Mouse (Mus musculus): ENCODE data around the gene Ptprm. TPM values are rescaled to one million over a fixed set of nuclear protein-coding genes. Genes with fewer than 3 reads are reported as not detected.

The Ptprm gene
- total RNA-seq (2021), result 10 to 100 TPM; 27.3 to 31.9 TPM
- long read RNA-seq, full-length matches to known transcripts, result 3 of 9 reads
- long read RNA-seq, partial matches to known transcripts, result 3 of 9 reads
- long read RNA-seq, other reads (novel, unspliced or antisense), result 3 of 9 reads

DNA sequence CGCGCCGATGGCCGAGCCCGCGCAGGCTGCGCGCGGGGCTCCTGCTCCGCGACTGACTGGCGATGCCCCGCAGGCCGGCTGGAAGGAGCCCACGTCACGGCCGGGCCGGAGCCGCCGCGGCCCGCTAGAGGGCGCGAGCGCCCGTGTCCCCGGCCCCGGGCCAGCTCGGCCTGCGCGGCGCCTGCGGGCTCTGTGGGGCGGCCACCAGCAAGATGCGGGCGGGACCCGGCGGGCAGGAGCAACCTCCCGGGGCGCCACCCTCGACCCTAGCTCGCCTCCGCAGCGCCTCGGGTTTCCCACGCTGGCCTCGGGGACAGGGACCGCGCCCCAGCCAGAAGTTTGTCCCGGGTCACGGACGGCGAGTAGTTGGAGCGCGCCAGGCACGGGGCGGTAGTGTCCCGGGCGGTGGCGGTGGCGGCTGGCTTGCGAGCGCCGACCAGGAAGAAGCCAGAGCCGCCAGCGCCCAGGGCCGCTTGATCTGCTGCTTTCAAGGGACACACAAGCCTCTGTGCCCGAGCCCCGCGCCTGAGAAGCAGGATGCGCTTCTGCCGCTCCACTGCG, at the start of gene Ptprm:
TSS of gene Ptprm (minus strand) at position 7 of the 561 bp plus-strand sequence.
- peak; percentile 72 to 82 for DNase-seq (ENCODE audit: low spot score in 2 of 2)

DNA sequence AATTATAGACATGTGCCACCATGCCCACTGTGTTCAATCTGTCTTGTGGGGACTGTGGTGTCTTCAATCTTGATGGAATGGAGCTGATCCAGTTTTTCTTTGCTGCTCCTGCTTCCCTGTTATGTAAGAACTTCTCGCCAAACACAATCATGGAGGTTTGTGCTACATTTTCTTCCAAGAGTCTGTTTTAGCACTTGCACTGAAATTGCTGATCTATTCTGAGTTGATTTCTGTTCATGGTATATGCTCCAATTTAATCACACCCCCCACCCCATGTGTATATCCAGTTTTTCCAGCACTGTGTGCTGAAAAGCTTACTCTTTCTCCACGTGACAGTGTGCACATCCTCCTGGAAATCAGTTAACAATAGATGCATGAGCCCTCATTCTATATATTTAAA, 41.9 kb upstream of the Ptprm start:
- DNase-seq (ENCODE audit: low spot score in 2 of 2), result no peak

DNA sequence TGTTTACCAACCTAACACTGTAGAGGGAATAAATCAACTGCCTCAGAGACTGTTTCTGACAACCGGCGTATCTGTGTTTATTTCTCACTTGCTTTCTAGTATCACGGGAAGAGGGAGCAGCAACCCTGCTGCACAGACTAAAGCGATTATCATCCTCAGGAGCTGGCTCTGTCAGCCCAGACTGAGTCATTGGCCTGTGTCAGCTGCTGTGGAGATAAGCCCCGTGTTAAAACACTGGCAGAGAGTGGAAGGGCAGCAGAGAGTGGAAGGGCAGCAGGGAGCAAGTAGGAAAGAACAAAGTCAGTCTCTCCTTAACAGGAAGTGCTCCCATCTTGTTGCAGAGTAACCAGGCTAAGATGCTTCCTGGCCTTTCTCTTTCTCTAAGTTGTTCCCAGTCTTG, 36.6 kb upstream of the Ptprm start:
- DNase-seq (ENCODE audit: low spot score in 2 of 2), result no peak

DNA sequence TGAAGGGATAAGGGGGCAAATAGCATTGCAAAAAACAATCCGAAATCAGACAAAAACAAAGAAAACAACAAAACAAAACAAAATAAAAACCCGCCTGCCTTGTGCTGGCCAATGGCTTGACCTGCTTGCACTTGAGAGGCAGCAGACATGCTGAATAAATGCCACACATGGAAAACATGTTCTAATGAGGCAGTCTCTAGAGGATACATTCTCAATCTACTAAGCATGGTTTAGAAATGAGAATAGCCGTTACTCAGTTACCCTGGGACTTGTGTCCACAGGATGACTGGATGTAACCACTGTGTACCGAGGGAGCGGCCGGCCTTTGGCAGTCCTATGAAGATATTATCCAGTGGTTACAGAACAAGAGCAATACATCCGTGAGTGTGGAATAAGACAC, 33.9 kb upstream of the Ptprm start:
- no peak for DNase-seq (ENCODE audit: low spot score in 2 of 2)

DNA sequence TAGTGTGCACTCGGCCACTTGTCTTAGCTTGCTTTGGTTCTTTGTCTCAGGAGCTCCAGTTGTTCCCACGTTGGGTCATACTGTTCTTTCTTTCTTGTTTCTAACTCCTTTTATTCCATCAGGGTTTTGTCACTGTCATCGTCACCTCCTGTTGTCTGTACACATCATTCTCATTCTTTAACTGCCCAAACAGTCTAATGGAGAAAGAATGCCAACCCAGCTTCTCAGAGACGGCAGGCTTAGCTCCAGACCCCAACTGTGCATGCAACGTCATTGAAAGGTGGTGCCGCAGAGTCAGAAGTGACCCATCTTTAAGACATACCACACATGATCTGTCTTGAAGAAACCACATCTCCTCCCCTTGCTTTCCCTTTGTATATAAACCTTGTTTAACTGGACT, 31.0 kb upstream of the Ptprm start:
- DNase-seq (ENCODE audit: low spot score in 2 of 2), result no peak

DNA sequence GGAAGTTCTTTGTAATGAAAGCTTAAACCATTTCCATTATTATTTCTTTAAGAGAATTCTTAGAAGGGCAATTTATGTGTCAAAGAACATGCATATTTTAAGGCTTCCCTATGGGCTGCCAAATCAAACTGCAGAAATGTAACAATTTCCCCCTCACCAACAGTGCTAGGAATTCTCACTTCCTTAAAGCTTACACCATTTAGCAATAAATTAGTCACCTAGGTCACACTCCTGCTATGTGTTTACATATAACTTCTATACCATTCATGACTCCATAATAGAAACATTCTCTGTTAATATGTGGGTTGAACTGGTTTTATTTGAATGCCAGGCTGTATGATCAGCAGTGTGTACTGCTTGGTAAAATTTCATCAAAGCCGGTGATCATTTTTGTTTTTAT, 29.4 kb upstream of the Ptprm start:
- DNase-seq (ENCODE audit: low spot score in 2 of 2), result no peak

DNA sequence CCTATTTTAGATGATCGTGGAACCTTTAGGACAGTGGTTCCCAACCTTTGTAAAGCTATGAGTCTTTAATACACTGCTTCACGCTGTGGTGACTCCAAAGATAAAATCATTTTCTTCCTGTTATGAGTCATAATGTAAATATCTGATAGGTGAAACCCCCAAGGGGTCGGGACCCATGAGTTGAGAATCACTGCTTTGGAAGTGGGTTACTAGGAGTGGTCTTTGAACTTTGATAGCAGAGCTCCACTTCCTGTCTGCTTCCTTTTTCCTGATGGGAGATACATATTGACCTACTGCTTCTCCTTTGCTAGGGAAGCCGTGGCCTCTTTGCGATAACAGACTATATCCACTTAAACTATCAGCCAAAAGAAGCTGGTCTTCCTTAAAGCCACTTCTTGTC, 27.4 kb upstream of the Ptprm start:
- no peak for DNase-seq (ENCODE audit: low spot score in 2 of 2)

DNA sequence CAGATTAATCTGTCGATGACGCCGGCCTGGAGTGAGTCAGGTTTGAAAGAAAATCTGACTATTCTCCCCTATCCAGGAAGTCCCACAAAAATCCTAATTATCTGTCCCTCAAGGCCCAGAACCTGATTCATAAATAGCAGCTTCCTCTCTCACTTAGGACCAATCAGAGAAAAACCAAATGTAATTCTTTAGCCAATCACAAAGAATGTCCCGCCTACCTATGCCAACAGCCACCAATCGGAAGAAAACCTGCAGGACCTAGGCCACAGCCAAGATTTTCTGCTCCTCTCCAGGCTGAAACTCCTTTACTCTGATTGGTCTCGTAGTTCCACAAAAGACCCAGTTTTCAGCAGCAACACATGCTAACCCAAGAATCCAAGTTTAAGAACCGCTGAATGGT, 13.6 kb upstream of the Ptprm start:
- no peak for DNase-seq (ENCODE audit: low spot score in 2 of 2)

DNA sequence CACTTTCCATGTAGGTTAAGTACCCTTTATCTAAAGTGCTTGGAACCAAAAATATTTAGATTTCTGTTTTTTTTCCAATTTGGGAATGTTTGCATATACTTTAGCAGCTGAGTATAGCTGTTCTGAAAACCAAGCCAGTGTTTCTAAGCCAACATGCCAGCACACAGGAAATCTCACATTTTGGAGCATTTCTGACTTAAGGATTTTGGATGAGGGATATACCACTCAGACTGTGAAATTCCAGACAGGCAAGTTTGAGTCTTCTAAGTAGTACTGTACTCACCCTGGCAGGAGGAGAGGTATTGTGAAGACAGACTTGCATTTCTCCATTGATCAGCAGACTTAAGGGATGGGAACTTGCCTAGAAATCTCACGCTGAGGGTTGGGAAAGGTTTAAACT, 10.2 kb upstream of the Ptprm start:
- no peak for DNase-seq (ENCODE audit: low spot score in 2 of 2)

DNA sequence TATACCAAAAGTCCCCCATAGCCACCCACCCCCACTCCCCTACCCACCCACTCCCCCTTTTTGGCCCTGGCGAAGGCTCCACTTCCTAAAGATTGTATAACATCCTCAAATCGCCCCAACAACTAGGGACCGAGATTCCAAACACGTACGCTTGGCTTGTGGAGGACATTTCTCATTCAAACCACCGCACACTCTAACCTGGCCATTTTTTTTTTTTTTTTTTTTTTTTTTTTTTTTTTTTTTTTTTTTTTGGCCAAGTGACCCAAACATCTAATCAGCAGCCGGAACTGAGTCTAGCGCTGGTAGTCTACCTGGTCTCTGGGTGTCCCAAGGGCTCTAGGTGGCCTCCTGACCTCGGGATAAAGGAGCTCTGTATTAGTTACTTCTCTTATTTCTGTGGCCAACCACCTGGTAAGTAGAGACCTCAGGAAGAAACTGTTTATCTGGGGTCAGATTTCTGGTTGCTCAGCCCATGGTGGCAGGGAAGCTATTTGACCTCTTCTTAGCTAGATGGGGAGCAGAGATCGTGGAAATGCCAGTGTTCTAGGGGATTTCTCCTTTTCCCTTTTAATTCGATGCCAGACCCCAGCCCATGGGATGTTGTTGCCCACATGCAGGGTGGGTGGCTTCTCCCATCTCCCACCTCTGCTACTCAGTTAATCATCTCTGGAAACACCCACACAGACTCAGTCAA, 9.3 kb upstream of the Ptprm start:
- no peak for DNase-seq (ENCODE audit: low spot score in 2 of 2)

DNA sequence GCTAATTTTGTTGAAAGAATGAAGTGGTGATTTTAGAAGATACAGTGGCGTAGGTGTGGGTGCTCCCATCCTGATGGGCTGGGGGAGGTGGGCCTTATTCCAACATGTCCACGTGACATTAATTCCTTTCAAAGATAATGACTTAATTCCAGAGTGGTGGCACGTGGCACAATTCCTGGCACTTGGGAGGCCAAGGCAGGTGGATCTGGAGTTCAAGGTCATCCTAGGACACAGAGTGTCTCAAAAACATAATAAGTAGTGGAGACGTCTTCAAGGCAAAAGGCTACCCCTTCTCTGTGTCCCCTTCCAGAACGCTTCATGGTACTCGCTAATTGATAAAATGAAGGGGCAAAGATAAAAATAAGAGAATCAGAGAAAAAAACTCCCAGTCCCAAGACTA, 7.9 kb upstream of the Ptprm start:
- no peak for DNase-seq (ENCODE audit: low spot score in 2 of 2)

DNA sequence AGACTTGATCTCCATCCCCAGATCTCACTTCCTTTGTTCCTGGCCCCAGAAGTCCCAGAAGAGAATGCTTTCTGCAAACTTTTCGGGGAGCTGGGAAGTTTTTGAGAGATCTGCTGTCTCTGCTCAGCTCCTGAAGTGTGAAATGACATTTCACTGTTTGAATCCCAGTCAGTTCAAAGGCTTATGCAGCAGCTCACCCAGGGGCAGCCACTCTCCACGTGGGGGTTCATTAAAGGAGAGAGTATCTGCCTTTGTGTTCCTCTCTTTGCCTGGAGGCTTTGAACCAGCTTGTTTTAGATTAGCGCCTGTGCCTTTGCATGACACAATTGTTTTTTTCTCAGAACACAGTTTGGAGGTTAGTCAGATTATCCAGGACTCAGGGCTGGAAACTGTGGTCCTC, 6.3 kb upstream of the Ptprm start:
- DNase-seq (ENCODE audit: low spot score in 2 of 2), result no peak

DNA sequence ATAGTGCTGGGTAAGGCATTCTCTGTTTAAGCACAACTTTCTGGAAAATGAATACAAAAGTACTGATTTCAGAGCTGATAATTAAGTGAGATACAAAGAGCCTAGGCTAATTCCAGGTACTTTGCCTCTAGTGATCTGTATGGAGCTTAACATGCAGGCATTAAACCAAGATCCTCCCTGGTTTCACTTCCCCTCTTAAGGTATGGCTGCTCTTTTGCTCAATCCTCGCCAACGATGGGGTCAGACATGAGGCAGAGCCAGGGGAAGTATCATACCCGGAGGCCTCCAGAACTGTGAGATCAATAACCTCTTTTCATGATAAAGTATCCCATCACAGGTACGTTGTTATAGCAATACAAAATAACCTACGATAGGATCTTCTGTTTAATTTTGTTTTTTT, 5.3 kb upstream of the Ptprm start:
- no peak for DNase-seq (ENCODE audit: low spot score in 2 of 2)

DNA sequence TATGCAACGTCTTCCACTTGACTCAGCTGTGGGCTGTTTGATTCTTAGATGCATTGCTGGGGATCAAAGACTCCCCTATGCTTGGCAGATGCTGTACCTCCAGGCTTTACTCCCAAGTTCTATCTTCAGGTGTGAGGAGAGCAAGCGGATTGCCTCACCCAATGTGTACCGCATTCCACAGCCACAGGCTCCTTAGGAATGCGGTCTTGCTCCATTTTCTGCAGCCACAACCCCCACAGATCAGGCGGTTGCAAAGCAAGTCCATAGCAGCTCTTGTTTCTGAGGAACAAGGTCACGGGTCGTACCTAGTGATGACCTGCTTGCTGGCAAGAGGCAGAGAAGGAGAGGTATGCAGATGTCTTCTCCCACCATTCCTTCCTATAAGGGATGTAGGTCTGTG, 4.3 kb upstream of the Ptprm start:
- DNase-seq (ENCODE audit: low spot score in 2 of 2), result no peak

DNA sequence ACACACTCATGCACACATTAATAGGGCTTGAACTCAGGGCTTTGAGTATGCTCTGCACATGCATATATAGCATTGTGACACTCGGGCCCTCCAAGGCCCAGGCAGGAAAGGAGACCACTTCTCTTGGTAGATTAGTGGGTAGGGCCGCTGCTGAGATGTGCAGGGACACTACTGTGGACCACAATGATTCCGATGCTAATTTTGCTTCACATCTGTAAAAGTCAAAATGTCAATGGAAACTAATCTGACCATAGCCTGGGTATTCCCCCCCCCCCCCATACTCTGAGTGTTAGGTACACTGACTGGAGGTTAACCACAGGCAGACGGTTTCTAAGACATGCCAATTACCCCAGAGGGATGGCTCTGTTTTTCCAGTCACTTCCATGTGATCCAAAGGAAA, 2.9 kb upstream of the Ptprm start:
- DNase-seq (ENCODE audit: low spot score in 2 of 2), result no peak

DNA sequence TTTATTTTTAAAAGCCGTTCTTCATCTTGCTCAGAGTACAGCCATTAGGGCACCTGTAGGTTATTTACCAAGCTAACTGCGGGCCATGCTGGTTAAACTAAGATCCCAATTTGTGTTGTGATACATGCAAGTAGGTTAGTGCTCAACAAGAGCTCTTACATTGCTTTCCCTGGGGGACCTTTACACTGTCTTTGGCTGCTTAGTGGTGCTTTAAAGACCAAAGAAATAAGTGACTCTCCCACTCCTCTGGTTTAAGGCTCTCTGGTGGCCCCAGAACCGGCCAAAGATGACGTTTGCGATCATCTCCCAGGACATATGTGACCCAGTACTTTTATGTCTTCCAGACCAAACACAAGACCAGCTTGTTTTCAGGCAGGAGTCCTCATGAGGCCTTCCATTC, 994 bp upstream of the Ptprm start:
- no peak for DNase-seq (ENCODE audit: low spot score in 2 of 2)

DNA sequence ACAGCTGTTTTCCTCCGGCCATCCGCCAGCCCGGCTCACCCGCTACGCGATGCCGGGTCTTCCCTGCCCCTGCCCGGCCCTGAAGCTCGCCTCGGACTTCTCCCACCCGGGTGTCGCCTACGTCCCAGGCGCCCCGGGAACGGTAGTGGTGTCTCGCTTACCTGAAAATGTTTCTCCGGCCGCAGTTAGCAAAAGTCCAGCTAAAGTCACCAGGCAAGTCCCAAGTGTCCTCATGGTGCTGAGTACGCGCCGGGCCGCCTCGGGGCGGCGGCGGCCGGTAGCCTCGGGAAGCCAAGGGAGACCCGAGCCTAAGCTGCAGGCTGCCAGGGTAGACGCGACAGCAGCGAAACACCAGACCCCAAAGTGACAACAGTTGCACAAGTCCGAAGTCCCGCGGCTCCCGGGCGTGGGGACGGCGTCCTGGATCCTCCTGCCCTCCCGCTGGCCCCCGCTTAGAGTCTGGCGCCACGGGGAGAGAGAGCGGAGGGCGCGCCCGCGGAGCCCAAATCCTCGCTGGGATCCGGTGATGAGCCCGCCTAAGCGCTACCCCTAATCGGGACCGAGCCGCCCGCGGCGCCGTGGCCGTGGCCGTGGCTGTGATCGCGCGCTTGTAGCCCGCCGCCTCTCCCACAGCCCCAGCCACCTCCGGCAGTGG, 334 bp downstream of the Ptprm start:
- DNase-seq (ENCODE audit: low spot score in 2 of 2), result peak in 1 of 2 experiments; percentile 34

DNA sequence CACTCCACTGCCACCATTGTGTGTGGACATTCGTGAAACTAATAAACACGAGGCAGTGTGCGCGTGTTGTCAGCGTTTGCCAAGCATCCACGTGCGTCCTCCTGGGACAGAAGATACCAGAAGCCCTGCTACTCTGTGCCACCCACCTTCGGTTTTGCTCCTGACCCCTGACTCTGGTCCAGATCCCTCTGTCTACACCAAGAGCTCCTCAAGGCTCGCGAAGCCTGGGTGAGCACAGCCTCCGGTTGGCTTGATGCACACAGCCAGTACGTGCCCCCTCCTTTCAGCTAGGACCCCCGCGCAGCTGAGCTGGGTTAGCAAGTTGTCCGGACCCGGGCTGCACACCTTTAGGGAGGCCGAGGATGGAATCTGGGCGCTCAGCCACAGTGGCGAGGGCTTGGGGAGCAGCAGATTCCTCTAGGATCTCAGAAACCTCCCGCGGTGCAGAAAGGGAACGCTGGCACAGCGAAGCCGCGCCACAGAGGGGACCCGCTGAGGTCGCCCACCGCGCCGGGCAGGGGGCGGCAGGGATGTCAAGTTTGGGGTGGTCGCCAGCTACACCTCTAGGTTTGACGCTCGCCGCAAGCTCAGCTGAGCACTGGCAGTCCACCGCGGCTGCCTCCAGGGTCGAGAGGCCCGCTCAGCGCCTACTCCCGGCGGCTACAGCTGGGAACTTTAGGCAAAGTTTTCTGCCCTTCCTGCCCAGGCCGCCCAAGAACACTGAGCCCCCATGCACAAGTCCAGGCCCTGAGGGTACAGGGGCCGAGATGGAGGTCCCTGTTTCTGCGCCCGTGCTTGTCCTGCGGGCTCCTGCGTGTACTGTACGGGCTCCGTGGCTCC, 1.1 kb downstream of the Ptprm start:
- peak; percentile 11 to 50 for DNase-seq (ENCODE audit: low spot score in 2 of 2)

DNA sequence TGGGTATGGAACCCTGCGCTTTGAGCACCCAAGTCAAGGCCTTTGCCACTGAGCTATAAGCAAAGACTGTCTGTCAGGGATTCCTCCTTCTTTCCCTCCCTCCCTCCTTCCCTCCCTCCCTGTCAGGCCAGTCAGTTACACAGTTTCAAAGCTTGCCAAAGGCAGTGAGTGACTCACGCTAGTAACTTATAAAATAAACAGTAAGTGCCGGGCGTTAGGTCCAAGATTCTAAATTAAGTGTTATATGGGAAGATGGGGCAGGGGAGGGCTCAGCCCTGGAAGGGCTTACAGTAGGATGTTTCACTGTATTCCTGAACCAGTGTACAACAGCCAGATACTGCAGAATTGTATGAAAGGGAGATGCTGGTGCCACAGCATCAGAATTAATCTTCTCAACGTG, 2.8 kb downstream of the Ptprm start:
- DNase-seq (ENCODE audit: low spot score in 2 of 2), result no peak

DNA sequence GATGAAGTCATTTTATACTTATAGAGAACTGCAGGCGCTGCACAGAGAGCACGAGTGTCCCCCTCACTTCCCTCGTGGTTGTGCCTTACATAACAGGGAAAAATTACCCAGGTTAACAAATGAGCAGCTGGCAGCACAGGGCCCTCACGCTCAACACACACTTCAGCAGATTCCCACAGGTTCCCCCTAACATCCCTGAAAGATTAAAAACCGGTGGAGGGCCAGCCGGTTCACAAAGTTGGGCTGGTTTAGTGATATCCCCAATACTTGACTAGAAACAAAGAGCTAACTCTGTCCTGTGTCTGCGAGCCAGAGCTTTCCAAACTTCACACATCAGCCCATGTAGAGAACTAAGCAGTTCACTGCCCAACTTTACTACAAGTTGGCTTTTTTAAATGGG, 3.7 kb downstream of the Ptprm start:
- no peak for DNase-seq (ENCODE audit: low spot score in 2 of 2)

DNA sequence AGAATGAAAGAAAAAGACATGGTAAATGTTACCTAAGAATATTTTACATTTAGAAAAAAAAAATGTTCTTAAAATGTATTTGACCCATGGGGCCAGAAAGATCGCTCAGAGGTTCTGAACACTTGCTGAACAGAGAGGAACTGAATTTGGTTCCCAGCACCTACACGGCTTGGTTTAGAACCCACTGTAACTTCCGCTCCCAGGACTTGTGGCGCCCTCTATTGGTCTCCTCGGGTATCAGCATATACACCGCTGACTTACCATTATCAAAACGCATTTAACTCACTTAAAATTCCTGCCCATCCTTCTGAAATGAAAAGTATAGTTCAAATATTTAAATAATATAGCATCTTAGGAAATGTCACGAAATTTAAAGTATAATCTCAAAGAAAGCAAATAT, 4.7 kb downstream of the Ptprm start:
- DNase-seq (ENCODE audit: low spot score in 2 of 2), result no peak

DNA sequence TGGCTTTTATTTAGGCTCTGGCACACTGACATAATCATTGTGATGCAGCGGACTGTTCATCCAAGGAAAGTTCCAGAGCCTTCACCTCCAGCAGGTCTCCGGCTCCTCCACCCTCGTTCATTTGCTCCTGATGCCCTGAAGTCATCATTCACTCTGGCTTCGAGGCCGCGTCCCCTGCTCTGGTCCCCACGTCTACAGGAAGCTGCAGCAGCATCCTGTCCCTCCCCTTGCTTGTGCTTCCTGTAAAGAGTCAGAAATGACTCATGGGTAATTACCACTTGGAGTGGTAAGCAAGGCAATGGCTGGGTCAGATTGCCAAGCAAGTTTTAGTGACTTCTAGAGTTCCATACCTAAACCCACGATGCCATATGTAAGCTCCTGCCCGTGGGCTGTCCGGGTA, 7.3 kb downstream of the Ptprm start:
- DNase-seq (ENCODE audit: low spot score in 2 of 2), result no peak
